Mouse (Mus musculus) liver, embryonic 15.5 days (tissue): ENCODE measurements around the gene Mfng. TPM values are rescaled to one million over a fixed set of nuclear protein-coding genes. Genes with fewer than 3 reads are reported as not detected.
A peak's percentile ranks its signal among the peaks of the same experiment; 100 is the strongest.

Experiments used
- ATAC-seq: fragments of 200-750 bp; cut with Nextera tagmentation; 2 replicates; pipeline ENCODE4 v1.8.0; 2017; ENCODE audit warnings: moderate number of reproducible peaks, mild to moderate bottlenecking, moderate library complexity; ENCODE audit not compliant: insufficient read depth
- H3K27ac ChIP-seq: fragments of 300-500 bp; sonication (generic); replicated peaks from 2 replicates; pipeline ENCODE4 v1.5.1; 2015; ENCODE audit warnings: mild to moderate bottlenecking, inconsistent platforms
- H3K27me3 ChIP-seq: fragments of 300-500 bp; sonication (generic); 2 replicates; pipeline ENCODE4 v1.6.1; 2015; ENCODE audit warnings: mild to moderate bottlenecking, inconsistent platforms
- H3K36me3 ChIP-seq: fragments of 300-500 bp; sonication (generic); replicated peaks from 2 replicates; pipeline ENCODE4 v1.6.1; 2015; ENCODE audit warnings: moderate library complexity, mild to moderate bottlenecking, inconsistent platforms
- H3K4me1 ChIP-seq: fragments of 300-500 bp; sonication (generic); replicated peaks from 2 replicates; pipeline ENCODE4 v1.6.1; 2015; ENCODE audit warnings: inconsistent platforms
- H3K4me2 ChIP-seq: fragments of 300-500 bp; sonication (generic); 2 replicates; pipeline ENCODE4 v1.6.1; 2015; ENCODE audit warnings: moderate library complexity, mild to moderate bottlenecking, inconsistent platforms
- H3K4me3 ChIP-seq: fragments of 300-500 bp; sonication (generic); replicated peaks from 2 replicates; pipeline ENCODE4 v1.5.1; 2015; ENCODE audit warnings: mild to moderate bottlenecking, inconsistent platforms
- H3K9ac ChIP-seq: fragments of 300-500 bp; sonication (generic); 2 replicates; pipeline ENCODE4 v1.6.1; 2015; ENCODE audit warnings: moderate library complexity, mild to moderate bottlenecking, inconsistent platforms
- H3K9me3 ChIP-seq: fragments of 300-500 bp; sonication (generic); replicated peaks from 2 replicates; pipeline ENCODE4 v1.6.1; 2016; ENCODE audit warnings: inconsistent platforms
- WGBS: fragments of 180-500 bp; shearing (Covaris S2); methylation state at CpG from one replicate; pipeline ENCODE4 v1.1.7; 2015; ENCODE audit warnings: mixed read lengths; ENCODE audit not compliant: insufficient replicate concordance; 5-methylcytosine and 5-hydroxymethylcytosine counted together
- polyA plus RNA-seq: library from polyadenylated mRNA; unstranded; fragments of >200 nt; fragmentation: Nextera tagmentation; extraction: Ambion mirVana; gene quantifications from 2 replicates; pipeline ENCODE4 v1.2.1, GENCODE M21; 2015

The Mfng gene
- polyA plus RNA-seq, 1 experiment from 2014 or later: 4.6 TPM

GRCm38 (mm10) chr15:78778077-78778870, 5.0 kb upstream of the Mfng start:
- 50% methylated on average over 14 of the region's 15 CpGs for WGBS
- Histone ChIP-seq H3K4me3 (no peak overlapping the region), H3K27ac (no peak overlapping the region), H3K27me3 (no peaks in the 10 kb centered on the region), H3K4me2 (no peak overlapping the region), H3K9ac (no peak overlapping the region), H3K9me3 (no peaks in the 10 kb centered on the region), H3K4me1 (peaks cover 16% of the 10 kb centered on the region), H3K36me3 (peaks cover 18% of the 10 kb centered on the region)
- ATAC-seq: peak; percentile 30; the same call in 1 of the 2 replicates

- no peaks in the 10 kb centered on the region for H3K9me3 ChIP-seq
- ATAC-seq: no peak
- no peaks in the 10 kb centered on the region for H3K27me3 ChIP-seq
- WGBS: 14% methylated on average over 14 of the region's 14 CpGs
- peaks cover 22% of the 10 kb centered on the region for H3K4me1 ChIP-seq
- H3K4me2 ChIP-seq: peak overlapping the region; percentile 71
- H3K9ac ChIP-seq: peak overlapping the region; percentile 43; the same call in 1 of the 2 replicates
- no peak overlapping the region; the same call in none of the 2 replicates for H3K27ac ChIP-seq
- H3K4me3 ChIP-seq: peak overlapping the region; percentile 48
- H3K36me3 ChIP-seq: peaks cover 19% of the 10 kb centered on the region
Measured at GRCm38 (mm10) chr15:78772856-78773255, 419 bp downstream of the Mfng start.

GRCm38 (mm10) chr15:78772368-78772763, 909 bp downstream of the Mfng start:
- peak overlapping the region; percentile 38 for H3K27ac ChIP-seq
- H3K4me1 ChIP-seq: peaks cover 22% of the 10 kb centered on the region
- 10% methylated on average over 4 of the region's 4 CpGs for WGBS
- peak overlapping the region; percentile 48 for H3K4me3 ChIP-seq
- no peak overlapping the region for H3K9ac ChIP-seq
- H3K36me3 ChIP-seq: peaks cover 20% of the 10 kb centered on the region
- peak overlapping the region; percentile 71 for H3K4me2 ChIP-seq
- no peaks in the 10 kb centered on the region for H3K9me3 ChIP-seq
- peak; percentile 39; the same call in 1 of the 2 replicates for ATAC-seq
- no peaks in the 10 kb centered on the region for H3K27me3 ChIP-seq

- H3K4me3 ChIP-seq: peak overlapping the region; percentile 48
- peaks cover 19% of the 10 kb centered on the region for H3K36me3 ChIP-seq
- WGBS: 19% methylated on average over 19 of the region's 19 CpGs
- H3K27me3 ChIP-seq: no peaks in the 10 kb centered on the region
- peaks cover 22% of the 10 kb centered on the region for H3K4me1 ChIP-seq
- H3K27ac ChIP-seq: peak overlapping the region; percentile 38
- no peak overlapping the region for H3K9ac ChIP-seq
- H3K4me2 ChIP-seq: peak overlapping the region; percentile 71
- no peaks in the 10 kb centered on the region for H3K9me3 ChIP-seq
- ATAC-seq: peak; percentile 43; the same call in 1 of the 2 replicates
Measured at GRCm38 (mm10) chr15:78771531-78772367, 1.5 kb downstream of the Mfng start.

GRCm38 (mm10) chr15:78770983-78771355, 2.3 kb downstream of the Mfng start:
- Histone ChIP-seq H3K27me3 (no peaks in the 10 kb centered on the region), H3K4me3 (peak overlapping the region; percentile 48; the same call in 1 of the 2 replicates), H3K4me1 (peaks cover 22% of the 10 kb centered on the region), H3K9ac (no peak overlapping the region), H3K9me3 (no peaks in the 10 kb centered on the region), H3K4me2 (peak overlapping the region; percentile 71), H3K36me3 (peaks cover 15% of the 10 kb centered on the region), H3K27ac (no peak overlapping the region)
- ATAC-seq: no peak
- 47% methylated on average over 5 of the region's 5 CpGs for WGBS

GRCm38 (mm10) chr15:78770234-78770982, 2.9 kb downstream of the Mfng start:
- H3K36me3 ChIP-seq: peaks cover 11% of the 10 kb centered on the region
- no peak for ATAC-seq
- no peaks in the 10 kb centered on the region for H3K27me3 ChIP-seq
- H3K9ac ChIP-seq: no peak overlapping the region
- no peaks in the 10 kb centered on the region for H3K9me3 ChIP-seq
- H3K4me2 ChIP-seq: peak overlapping the region; percentile 71; the same call in 1 of the 2 replicates
- H3K27ac ChIP-seq: no peak overlapping the region
- H3K4me3 ChIP-seq: no peak overlapping the region
- WGBS: 55% methylated on average over 9 of the region's 9 CpGs
- H3K4me1 ChIP-seq: peaks cover 22% of the 10 kb centered on the region

- H3K36me3 ChIP-seq: peaks cover 8% of the 10 kb centered on the region; the same call in 1 of the 2 replicates
- H3K27me3 ChIP-seq: no peaks in the 10 kb centered on the region
- WGBS: 69% methylated on average over 4 of the region's 4 CpGs
- no peak overlapping the region for H3K4me2 ChIP-seq
- H3K27ac ChIP-seq: no peak overlapping the region
- no peak for ATAC-seq
- no peak overlapping the region for H3K9ac ChIP-seq
- H3K9me3 ChIP-seq: no peaks in the 10 kb centered on the region
- H3K4me3 ChIP-seq: no peak overlapping the region
- H3K4me1 ChIP-seq: peaks cover 20% of the 10 kb centered on the region
Measured at GRCm38 (mm10) chr15:78769064-78769463, 4.2 kb downstream of the Mfng start.

- Histone ChIP-seq H3K27me3 (no peaks in the 10 kb centered on the region), H3K4me2 (no peak overlapping the region), H3K4me3 (no peak overlapping the region), H3K27ac (no peak overlapping the region), H3K4me1 (no peaks in the 10 kb centered on the region), H3K36me3 (peaks cover 8% of the 10 kb centered on the region; the same call in 1 of the 2 replicates), H3K9me3 (no peaks in the 10 kb centered on the region), H3K9ac (no peak overlapping the region)
- 85% methylated on average over 5 of the region's 5 CpGs for WGBS
- ATAC-seq: no peak
Measured at GRCm38 (mm10) chr15:78763704-78764103, 9.6 kb downstream of the Mfng start.

- H3K4me2 ChIP-seq: no peak overlapping the region
- H3K9me3 ChIP-seq: no peaks in the 10 kb centered on the region
- no peak overlapping the region for H3K27ac ChIP-seq
- no peaks in the 10 kb centered on the region for H3K4me1 ChIP-seq
- no peak overlapping the region for H3K9ac ChIP-seq
- H3K27me3 ChIP-seq: no peaks in the 10 kb centered on the region
- 45% methylated on average over 9 of the region's 10 CpGs for WGBS
- H3K4me3 ChIP-seq: no peak overlapping the region
- H3K36me3 ChIP-seq: 0 out of 2 replicates have a peak, but pooled peaks cover 7% of the 10 kb centered on the region
- ATAC-seq: no peak
Measured at GRCm38 (mm10) chr15:78763210-78763609, 10.1 kb downstream of the Mfng start.

GRCm38 (mm10) chr15:78761112-78761511, 12.2 kb downstream of the Mfng start:
- no peaks in the 10 kb centered on the region for H3K27me3 ChIP-seq
- H3K4me3 ChIP-seq: no peak overlapping the region
- no peaks in the 10 kb centered on the region for H3K9me3 ChIP-seq
- WGBS: 79% methylated on average over 13 of the region's 13 CpGs
- H3K9ac ChIP-seq: no peak overlapping the region
- no peak overlapping the region for H3K27ac ChIP-seq
- no peak for ATAC-seq
- no peak overlapping the region for H3K4me2 ChIP-seq
- no peaks in the 10 kb centered on the region for H3K4me1 ChIP-seq
- H3K36me3 ChIP-seq: 0 out of 2 replicates have a peak, but pooled peaks cover under 1% of the 10 kb centered on the region
